Mouse (Mus musculus) yolk sac, embryonic 10.5 days (tissue): ENCODE measurements around the gene Crabp2.

Source experiments
- DNase-seq: peaks from one replicate; pipeline ENCODE4 v3.0.0-alpha.2; 2017; ENCODE audit warnings: low spot score

Crabp2 gene

GRCm38 (mm10) chr3:87958967-87959366 is 10.5 kb downstream of the Crabp2 start:
- no peak for DNase-seq

GRCm38 (mm10) chr3:87959371-87959770 is 10.9 kb downstream of the Crabp2 start:
- DNase-seq: no peak

GRCm38 (mm10) chr3:87960191-87960585 is 11.7 kb downstream of the Crabp2 start:
- no peak for DNase-seq

- DNase-seq: peak; percentile 92
Measured at GRCm38 (mm10) chr3:87960586-87961191, 12.2 kb downstream of the Crabp2 start.

GRCm38 (mm10) chr3:87970184-87970938 is 21.9 kb downstream of the Crabp2 start:
- DNase-seq: no peak

GRCm38 (mm10) chr3:87970939-87971488 is 22.5 kb downstream of the Crabp2 start, which contains the start of gene Nes:
Nes (plus strand) TSS chr3:87971078.
- peak; percentile 77 for DNase-seq

GRCm38 (mm10) chr3:87971489-87972202 is 23.2 kb downstream of the Crabp2 start:
- no peak for DNase-seq

- no peak for DNase-seq
Measured at GRCm38 (mm10) chr3:87972203-87972664, 23.8 kb downstream of the Crabp2 start.

GRCm38 (mm10) chr3:87972776-87973175 is 24.3 kb downstream of the Crabp2 start:
- DNase-seq: no peak

GRCm38 (mm10) chr3:87973593-87974380 is 25.3 kb downstream of the Crabp2 start:
- no peak for DNase-seq

GRCm38 (mm10) chr3:87974381-87974987 is 26.0 kb downstream of the Crabp2 start:
- no peak for DNase-seq

GRCm38 (mm10) chr3:87979493-87979892 is 31.0 kb downstream of the Crabp2 start:
- no peak for DNase-seq

- DNase-seq: no peak
Measured at GRCm38 (mm10) chr3:87980085-87980484, 31.6 kb downstream of the Crabp2 start.

GRCm38 (mm10) chr3:87980728-87981127 is 32.3 kb downstream of the Crabp2 start:
- no peak for DNase-seq

GRCm38 (mm10) chr3:87981214-87981760 is 32.8 kb downstream of the Crabp2 start:
- no peak for DNase-seq

- DNase-seq: no peak
Measured at GRCm38 (mm10) chr3:87981894-87982835, 33.7 kb downstream of the Crabp2 start.

- peak; percentile 41 for DNase-seq
Measured at GRCm38 (mm10) chr3:87982836-87983601, 34.6 kb downstream of the Crabp2 start.

- DNase-seq: no peak
Measured at GRCm38 (mm10) chr3:87983627-87984026, 35.2 kb downstream of the Crabp2 start.

- DNase-seq: no peak
Measured at GRCm38 (mm10) chr3:87984094-87984493, 35.6 kb downstream of the Crabp2 start.
